Mouse (Mus musculus): ENCODE results near the gene Mcur1. TPM values are rescaled to one million over a fixed set of nuclear protein-coding genes. Genes with fewer than 3 reads are reported as not detected.

Mcur1 gene
- polyA plus RNA-seq, 1 experiment from 2014 or later: 9.5 TPM

- DNase-seq (ENCODE audit: low spot score): no peak
- Histone ChIP-seq H3K4me3 (replicated peaks; ENCODE audit: low read length) (no peak overlapping the region), H3K36me3 (replicated peaks; ENCODE audit: control insufficient read depth, insufficient read depth) (no peaks in the 10 kb centered on the region), H3K9me3 (ENCODE audit: control insufficient read depth, low read length) (no peaks in the 10 kb centered on the region), H3K27ac (peak overlapping the region; percentile 62; the same call in 1 of the 2 replicates), H3K4me1 (replicated peaks; ENCODE audit: control insufficient read depth, insufficient read depth, low read length) (peaks cover 11% of the 10 kb centered on the region), H3K27me3 (ENCODE audit: control insufficient read depth, insufficient read depth, low read length) (no peaks in the 10 kb centered on the region), H3K4me2 (replicated peaks) (no peak overlapping the region), H3K9ac (no peak overlapping the region)
- 52% methylated on average over 16 of the region's 16 CpGs for WGBS
- ATAC-seq (ENCODE audit: low FRiP score): peak; percentile 53; the same call in 1 of the 2 replicates
These were observed 35.3 kb downstream of the Mcur1 start for GRCm38 (mm10) chr13:43524491-43525362.

GRCm38 (mm10) chr13:43523906-43524480, 36.0 kb downstream of the Mcur1 start:
- no peaks in the 10 kb centered on the region for H3K27me3 ChIP-seq (ENCODE audit: control insufficient read depth, insufficient read depth, low read length)
- no peak overlapping the region for H3K9ac ChIP-seq
- H3K4me3 ChIP-seq (replicated peaks; ENCODE audit: low read length): no peak overlapping the region
- no peak overlapping the region for H3K4me2 ChIP-seq (replicated peaks)
- WGBS: 62% methylated on average over 7 of the region's 7 CpGs
- DNase-seq (ENCODE audit: low spot score): no peak
- H3K9me3 ChIP-seq (ENCODE audit: control insufficient read depth, low read length): no peaks in the 10 kb centered on the region
- H3K36me3 ChIP-seq (replicated peaks; ENCODE audit: control insufficient read depth, insufficient read depth): no peaks in the 10 kb centered on the region
- ATAC-seq (ENCODE audit: low FRiP score): no peak
- H3K4me1 ChIP-seq (replicated peaks; ENCODE audit: control insufficient read depth, insufficient read depth, low read length): peaks cover 11% of the 10 kb centered on the region
- no peak overlapping the region for H3K27ac ChIP-seq

DNA sequence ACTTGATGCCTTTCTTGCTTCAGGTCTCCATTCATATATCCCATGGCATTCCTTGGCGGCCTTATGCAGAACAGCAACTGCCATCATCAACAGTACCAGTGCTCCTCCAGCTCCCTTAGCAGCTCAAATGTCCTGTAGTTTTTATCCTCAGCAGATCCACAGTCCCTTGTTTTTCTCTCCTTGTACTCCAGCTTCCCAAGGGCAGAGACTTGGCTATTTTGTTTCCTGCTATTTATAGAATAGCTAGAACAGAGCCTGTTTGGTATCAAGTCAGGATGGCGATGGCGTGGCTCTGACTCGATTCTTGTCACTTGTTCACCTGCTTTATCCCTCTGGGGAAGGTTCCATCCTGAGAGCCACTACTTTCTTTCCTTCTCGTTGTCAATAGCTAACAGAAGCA, 38.1 kb downstream of the Mcur1 start:
- ATAC-seq (ENCODE audit: low FRiP score): no peak
- WGBS: 93% methylated on average over 5 of the region's 5 CpGs
- no peak overlapping the region for H3K4me2 ChIP-seq (replicated peaks)
- H3K9me3 ChIP-seq (ENCODE audit: control insufficient read depth, low read length): no peaks in the 10 kb centered on the region
- no peaks in the 10 kb centered on the region for H3K27me3 ChIP-seq (ENCODE audit: control insufficient read depth, insufficient read depth, low read length)
- no peak overlapping the region for H3K4me3 ChIP-seq (replicated peaks; ENCODE audit: low read length)
- no peak overlapping the region for H3K9ac ChIP-seq
- no peaks in the 10 kb centered on the region for H3K36me3 ChIP-seq (replicated peaks; ENCODE audit: control insufficient read depth, insufficient read depth)
- peaks cover 11% of the 10 kb centered on the region for H3K4me1 ChIP-seq (replicated peaks; ENCODE audit: control insufficient read depth, insufficient read depth, low read length)
- H3K27ac ChIP-seq: no peak overlapping the region
- DNase-seq (ENCODE audit: low spot score): no peak

- no peaks in the 10 kb centered on the region for H3K4me1 ChIP-seq (replicated peaks; ENCODE audit: control insufficient read depth, insufficient read depth, low read length)
- H3K27ac ChIP-seq: no peak overlapping the region
- no peaks in the 10 kb centered on the region for H3K36me3 ChIP-seq (replicated peaks; ENCODE audit: control insufficient read depth, insufficient read depth)
- H3K4me3 ChIP-seq (replicated peaks; ENCODE audit: low read length): no peak overlapping the region
- no peak overlapping the region for H3K9ac ChIP-seq
- DNase-seq (ENCODE audit: low spot score) (no peak), ATAC-seq (ENCODE audit: low FRiP score) (no peak)
- 88% methylated on average over 6 of the region's 6 CpGs for WGBS
- no peaks in the 10 kb centered on the region for H3K27me3 ChIP-seq (ENCODE audit: control insufficient read depth, insufficient read depth, low read length)
- no peaks in the 10 kb centered on the region for H3K9me3 ChIP-seq (ENCODE audit: control insufficient read depth, low read length)
- no peak overlapping the region for H3K4me2 ChIP-seq (replicated peaks)
These were observed 40.7 kb downstream of the Mcur1 start for GRCm38 (mm10) chr13:43519251-43519650.

DNA sequence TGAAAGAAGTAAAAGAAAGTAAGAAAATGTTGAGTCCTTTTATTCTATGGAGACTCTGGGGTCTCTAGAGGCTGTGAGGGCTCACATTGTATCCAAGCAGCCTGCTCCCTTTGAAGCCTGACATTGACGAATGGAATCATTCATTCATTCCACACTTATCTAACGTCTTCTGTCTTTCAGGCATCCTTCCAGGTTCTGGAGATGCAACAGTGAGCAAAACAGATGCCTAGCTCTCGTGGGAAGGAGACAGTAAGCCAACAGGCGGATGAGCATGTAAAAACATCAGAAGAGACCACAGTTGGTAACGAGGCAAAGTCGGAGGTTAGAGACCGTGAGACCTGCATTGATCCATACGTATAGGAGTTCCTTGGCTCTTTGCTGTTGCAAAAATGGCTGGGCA, 42.6 kb downstream of the Mcur1 start:
- DNase-seq (ENCODE audit: low spot score): no peak
- WGBS: 46% methylated on average over 8 of the region's 8 CpGs
- no peak for ATAC-seq (ENCODE audit: low FRiP score)

DNA sequence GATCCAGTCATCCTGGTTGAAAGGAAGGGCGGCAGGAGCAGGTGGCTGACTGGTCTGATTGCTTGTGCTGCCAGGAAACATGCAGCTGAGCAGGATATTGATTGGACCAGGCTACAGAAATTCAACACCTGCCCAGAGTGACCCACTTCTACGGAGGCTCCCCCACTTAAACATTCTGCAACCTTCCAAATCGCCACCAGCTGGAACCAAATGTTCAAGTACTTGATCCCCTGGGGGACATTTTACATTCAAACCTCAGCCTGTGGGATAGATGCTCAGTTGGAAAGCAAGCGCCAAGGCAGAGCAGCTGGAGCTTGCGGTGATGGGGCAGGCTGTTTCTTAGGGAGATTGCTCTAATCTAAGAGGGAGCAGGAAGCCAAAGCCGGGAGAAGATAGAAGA, 43.1 kb downstream of the Mcur1 start:
- no peak overlapping the region for H3K27ac ChIP-seq
- no peaks in the 10 kb centered on the region for H3K9me3 ChIP-seq (ENCODE audit: control insufficient read depth, low read length)
- no peak for ATAC-seq (ENCODE audit: low FRiP score)
- H3K27me3 ChIP-seq (ENCODE audit: control insufficient read depth, insufficient read depth, low read length): no peaks in the 10 kb centered on the region
- H3K36me3 ChIP-seq (replicated peaks; ENCODE audit: control insufficient read depth, insufficient read depth): no peaks in the 10 kb centered on the region
- no peaks in the 10 kb centered on the region for H3K4me1 ChIP-seq (replicated peaks; ENCODE audit: control insufficient read depth, insufficient read depth, low read length)
- no peak overlapping the region for H3K4me2 ChIP-seq (replicated peaks)
- WGBS: 26% methylated on average over 6 of the region's 6 CpGs
- DNase-seq (ENCODE audit: low spot score): no peak
- no peak overlapping the region for H3K4me3 ChIP-seq (replicated peaks; ENCODE audit: low read length)
- no peak overlapping the region for H3K9ac ChIP-seq

More for the DNA sequence above, 42.6 kb downstream of the Mcur1 start:
- Histone ChIP-seq H3K4me3 (replicated peaks; ENCODE audit: low read length) (no peak overlapping the region), H3K27me3 (ENCODE audit: control insufficient read depth, insufficient read depth, low read length) (no peaks in the 10 kb centered on the region), H3K27ac (no peak overlapping the region), H3K9me3 (ENCODE audit: control insufficient read depth, low read length) (no peaks in the 10 kb centered on the region), H3K9ac (no peak overlapping the region), H3K4me1 (replicated peaks; ENCODE audit: control insufficient read depth, insufficient read depth, low read length) (no peaks in the 10 kb centered on the region), H3K4me2 (replicated peaks) (no peak overlapping the region), H3K36me3 (replicated peaks; ENCODE audit: control insufficient read depth, insufficient read depth) (no peaks in the 10 kb centered on the region)

GRCm38 (mm10) chr13:43516119-43516518, 43.9 kb downstream of the Mcur1 start:
- WGBS: 96% methylated on average over 5 of the region's 5 CpGs
- H3K9ac ChIP-seq: no peak overlapping the region
- no peak overlapping the region for H3K4me3 ChIP-seq (replicated peaks; ENCODE audit: low read length)
- ATAC-seq (ENCODE audit: low FRiP score) (no peak), DNase-seq (ENCODE audit: low spot score) (no peak)
- H3K9me3 ChIP-seq (ENCODE audit: control insufficient read depth, low read length): no peaks in the 10 kb centered on the region
- H3K27me3 ChIP-seq (ENCODE audit: control insufficient read depth, insufficient read depth, low read length): no peaks in the 10 kb centered on the region
- no peak overlapping the region for H3K4me2 ChIP-seq (replicated peaks)
- no peak overlapping the region for H3K27ac ChIP-seq
- no peaks in the 10 kb centered on the region for H3K36me3 ChIP-seq (replicated peaks; ENCODE audit: control insufficient read depth, insufficient read depth)
- no peaks in the 10 kb centered on the region for H3K4me1 ChIP-seq (replicated peaks; ENCODE audit: control insufficient read depth, insufficient read depth, low read length)

DNA sequence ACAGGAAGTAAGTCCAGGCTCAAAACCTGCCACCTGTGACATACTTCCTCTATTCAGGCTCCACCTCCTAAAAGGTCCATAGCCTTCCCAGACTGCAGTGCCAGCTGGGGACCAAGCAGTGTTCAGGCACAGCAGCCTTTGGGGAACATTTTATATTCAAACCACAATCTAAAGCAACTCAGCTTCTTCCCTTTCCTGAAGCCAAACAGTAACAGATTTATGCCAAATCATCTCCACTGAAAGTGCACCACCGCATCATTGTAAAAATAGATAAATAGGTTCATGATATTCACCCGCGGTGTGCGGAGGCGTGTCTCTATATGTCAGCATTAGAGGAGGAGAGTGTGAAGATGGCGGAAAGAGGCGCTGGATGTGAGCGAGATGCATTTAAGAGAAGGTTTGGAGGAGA, 45.0 kb downstream of the Mcur1 start:
- no peaks in the 10 kb centered on the region for H3K27me3 ChIP-seq (ENCODE audit: control insufficient read depth, insufficient read depth, low read length)
- 78% methylated on average over 8 of the region's 8 CpGs for WGBS
- DNase-seq (ENCODE audit: low spot score) (no peak), ATAC-seq (ENCODE audit: low FRiP score) (no peak)
- H3K4me2 ChIP-seq (replicated peaks): no peak overlapping the region
- no peaks in the 10 kb centered on the region for H3K4me1 ChIP-seq (replicated peaks; ENCODE audit: control insufficient read depth, insufficient read depth, low read length)
- H3K36me3 ChIP-seq (replicated peaks; ENCODE audit: control insufficient read depth, insufficient read depth): no peaks in the 10 kb centered on the region
- H3K4me3 ChIP-seq (replicated peaks; ENCODE audit: low read length): no peak overlapping the region
- no peaks in the 10 kb centered on the region for H3K9me3 ChIP-seq (ENCODE audit: control insufficient read depth, low read length)
- no peak overlapping the region for H3K27ac ChIP-seq
- H3K9ac ChIP-seq: no peak overlapping the region

GRCm38 (mm10) chr13:43512736-43513135, 47.3 kb downstream of the Mcur1 start:
- WGBS: 89% methylated on average over 3 of the region's 3 CpGs
- H3K9me3 ChIP-seq (ENCODE audit: control insufficient read depth, low read length): no peaks in the 10 kb centered on the region
- no peak for ATAC-seq (ENCODE audit: low FRiP score)
- no peak overlapping the region for H3K4me3 ChIP-seq (replicated peaks; ENCODE audit: low read length)
- no peak overlapping the region for H3K4me2 ChIP-seq (replicated peaks)
- H3K4me1 ChIP-seq (replicated peaks; ENCODE audit: control insufficient read depth, insufficient read depth, low read length): no peaks in the 10 kb centered on the region
- no peak overlapping the region for H3K9ac ChIP-seq
- DNase-seq (ENCODE audit: low spot score): no peak
- no peak overlapping the region for H3K27ac ChIP-seq
- no peaks in the 10 kb centered on the region for H3K36me3 ChIP-seq (replicated peaks; ENCODE audit: control insufficient read depth, insufficient read depth)
- H3K27me3 ChIP-seq (ENCODE audit: control insufficient read depth, insufficient read depth, low read length): no peaks in the 10 kb centered on the region
